Mouse (Mus musculus): ENCODE results near the gene Pou4f1. TPM values are rescaled to one million over a fixed set of nuclear protein-coding genes. Genes with fewer than 3 reads are reported as not detected.
A peak's percentile ranks its signal among the peaks of the same experiment; 100 is the strongest.
"Not testable (repeated sequence)": the region's sequence is repeated elsewhere in the genome, so short reads cannot be mapped to it uniquely, and the experiment has no call there.

Pou4f1 gene
- not detected in 2 replicates for polyA plus RNA-seq (2011; ENCODE audit: insufficient read length, low read depth, missing spikeins)

- H3K27ac ChIP-seq (ENCODE audit: insufficient read depth, low read length), result no peak within 1 kb of the TSS
- H3K4me1 ChIP-seq (ENCODE audit: control insufficient read depth, insufficient read depth, low read length), result no peaks in the 10 kb centered on the region; the same call in 1 of the 2 replicates
- no peak for TF ChIP-seq POLR2A (IDR thresholded peaks at IDR 0.05; ENCODE audit: low read depth, low read length)
- no peak for TF ChIP-seq CTCF (IDR thresholded peaks at IDR 0.05; ENCODE audit: borderline replicate concordance, insufficient read depth, low read length)
- peak within 1 kb of the TSS; percentile 9 for H3K4me3 ChIP-seq (ENCODE audit: insufficient read depth, low read length)
These were observed at the start of gene Pou4f1 for GRCm38 (mm10) chr14:104467966-104468622. Pou4f1 (minus strand) TSS chr14:104467999.

GRCm38 (mm10) chr14:104511664-104512063, 43.9 kb upstream of the Pou4f1 start:
- TF ChIP-seq CTCF (IDR thresholded peaks at IDR 0.05; ENCODE audit: borderline replicate concordance, insufficient read depth, low read length) (no peak), POLR2A (IDR thresholded peaks at IDR 0.05; ENCODE audit: low read depth, low read length) (no peak)
- no peak overlapping the region for H3K27ac ChIP-seq (ENCODE audit: insufficient read depth, low read length)
- H3K4me3 ChIP-seq (ENCODE audit: insufficient read depth, low read length), result no peak overlapping the region

GRCm38 (mm10) chr14:104502761-104503160, 35.0 kb upstream of the Pou4f1 start:
- not testable (repeated sequence) for H3K27ac ChIP-seq (ENCODE audit: insufficient read depth, low read length); H3K4me3 ChIP-seq (ENCODE audit: insufficient read depth, low read length); H3K4me1 ChIP-seq (ENCODE audit: control insufficient read depth, insufficient read depth, low read length)

More at GRCm38 (mm10) chr14:104511664-104512063, 43.9 kb upstream of the Pou4f1 start:
- H3K4me1 ChIP-seq (ENCODE audit: control insufficient read depth, insufficient read depth, low read length), result no peaks in the 10 kb centered on the region

- Histone ChIP-seq H3K4me1 (ENCODE audit: control insufficient read depth, insufficient read depth, low read length) (no peaks in the 10 kb centered on the region), H3K27ac (ENCODE audit: insufficient read depth, low read length) (no peak overlapping the region), H3K4me3 (ENCODE audit: insufficient read depth, low read length) (no peak overlapping the region)
- no peak for TF ChIP-seq CTCF (IDR thresholded peaks at IDR 0.05; ENCODE audit: borderline replicate concordance, insufficient read depth, low read length)
- TF ChIP-seq POLR2A (IDR thresholded peaks at IDR 0.05; ENCODE audit: low read depth, low read length), result no peak
These were observed 12.0 kb upstream of the Pou4f1 start for GRCm38 (mm10) chr14:104479751-104480150.

GRCm38 (mm10) chr14:104478593-104478992, 10.8 kb upstream of the Pou4f1 start:
- no peak overlapping the region for H3K4me3 ChIP-seq (ENCODE audit: insufficient read depth, low read length)
- TF ChIP-seq CTCF (IDR thresholded peaks at IDR 0.05; ENCODE audit: borderline replicate concordance, insufficient read depth, low read length), result no peak
- no peak for TF ChIP-seq POLR2A (IDR thresholded peaks at IDR 0.05; ENCODE audit: low read depth, low read length)
- no peaks in the 10 kb centered on the region for H3K4me1 ChIP-seq (ENCODE audit: control insufficient read depth, insufficient read depth, low read length)
- H3K27ac ChIP-seq (ENCODE audit: insufficient read depth, low read length), result no peak overlapping the region

- TF ChIP-seq CTCF (IDR thresholded peaks at IDR 0.05; ENCODE audit: borderline replicate concordance, insufficient read depth, low read length) (no peak), POLR2A (IDR thresholded peaks at IDR 0.05; ENCODE audit: low read depth, low read length) (no peak)
These were observed 9.8 kb upstream of the Pou4f1 start for GRCm38 (mm10) chr14:104477616-104478015.

GRCm38 (mm10) chr14:104475438-104475837, 7.6 kb upstream of the Pou4f1 start:
- H3K4me3 ChIP-seq (ENCODE audit: insufficient read depth, low read length), result no peak overlapping the region
- TF ChIP-seq CTCF (IDR thresholded peaks at IDR 0.05; ENCODE audit: borderline replicate concordance, insufficient read depth, low read length), result no peak
- TF ChIP-seq POLR2A (IDR thresholded peaks at IDR 0.05; ENCODE audit: low read depth, low read length), result no peak
- H3K4me1 ChIP-seq (ENCODE audit: control insufficient read depth, insufficient read depth, low read length), result no peaks in the 10 kb centered on the region; the same call in 1 of the 2 replicates
- H3K27ac ChIP-seq (ENCODE audit: insufficient read depth, low read length), result no peak overlapping the region

More at GRCm38 (mm10) chr14:104477616-104478015, 9.8 kb upstream of the Pou4f1 start:
- Histone ChIP-seq H3K27ac (ENCODE audit: insufficient read depth, low read length) (no peak overlapping the region), H3K4me3 (ENCODE audit: insufficient read depth, low read length) (no peak overlapping the region), H3K4me1 (ENCODE audit: control insufficient read depth, insufficient read depth, low read length) (no peaks in the 10 kb centered on the region; the same call in 1 of the 2 replicates)

GRCm38 (mm10) chr14:104468623-104468970, 798 bp upstream of the Pou4f1 start:
- TF ChIP-seq CTCF (IDR thresholded peaks at IDR 0.05; ENCODE audit: borderline replicate concordance, insufficient read depth, low read length) (no peak), POLR2A (IDR thresholded peaks at IDR 0.05; ENCODE audit: low read depth, low read length) (no peak)
- Histone ChIP-seq H3K4me1 (ENCODE audit: control insufficient read depth, insufficient read depth, low read length) (no peaks in the 10 kb centered on the region; the same call in 1 of the 2 replicates), H3K4me3 (ENCODE audit: insufficient read depth, low read length) (no peak overlapping the region), H3K27ac (ENCODE audit: insufficient read depth, low read length) (no peak overlapping the region)

GRCm38 (mm10) chr14:104467133-104467965, 450 bp downstream of the Pou4f1 start:
- Histone ChIP-seq H3K4me3 (ENCODE audit: insufficient read depth, low read length) (peak overlapping the region; percentile 9), H3K27ac (ENCODE audit: insufficient read depth, low read length) (no peak overlapping the region)
- no peak for TF ChIP-seq CTCF (IDR thresholded peaks at IDR 0.05; ENCODE audit: borderline replicate concordance, insufficient read depth, low read length)
- TF ChIP-seq POLR2A (IDR thresholded peaks at IDR 0.05; ENCODE audit: low read depth, low read length), result no peak

GRCm38 (mm10) chr14:104466557-104466956, 1.2 kb downstream of the Pou4f1 start:
- no peak for TF ChIP-seq CTCF (IDR thresholded peaks at IDR 0.05; ENCODE audit: borderline replicate concordance, insufficient read depth, low read length)
- TF ChIP-seq POLR2A (IDR thresholded peaks at IDR 0.05; ENCODE audit: low read depth, low read length), result no peak
- H3K27ac ChIP-seq (ENCODE audit: insufficient read depth, low read length), result no peak overlapping the region
- H3K4me1 ChIP-seq (ENCODE audit: control insufficient read depth, insufficient read depth, low read length), result no peaks in the 10 kb centered on the region
- no peak overlapping the region for H3K4me3 ChIP-seq (ENCODE audit: insufficient read depth, low read length)

More at GRCm38 (mm10) chr14:104467133-104467965, 450 bp downstream of the Pou4f1 start:
- no peaks in the 10 kb centered on the region for H3K4me1 ChIP-seq (ENCODE audit: control insufficient read depth, insufficient read depth, low read length)
